25 mouse cellular contexts compared by ENCODE assay signal in the genomic region with DNA sequence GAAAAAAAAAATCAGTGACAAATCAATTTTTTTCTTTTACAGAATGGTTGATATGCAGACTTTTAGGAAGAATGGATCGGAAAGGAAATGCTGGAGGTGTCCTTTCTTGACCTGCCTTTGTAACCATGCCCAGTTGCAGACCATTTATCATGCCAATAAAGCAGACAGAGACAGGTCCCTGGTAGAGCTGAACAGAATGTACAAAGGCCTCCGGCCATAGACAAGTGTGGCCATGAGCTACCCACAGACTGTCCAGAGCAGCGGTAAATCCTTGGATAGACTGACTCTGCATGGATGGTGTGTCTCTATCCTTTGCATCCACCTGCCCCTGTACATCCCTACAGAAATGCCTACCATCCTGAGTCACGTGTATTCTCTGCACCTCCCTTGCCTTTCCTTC.
DNase-seq lines count a peak whose midpoint lies in the region; ATAC-seq lines count a peak whose summit lies in the region.
"Had no signal": no experiment of that assay in that cellular context is flagged by ENCODE, and none has a peak within 500 bp of the region (broad histone marks: within the 10 kb centered on the region; RNA-seq: fewer than 3 reads in every experiment).

No protein-coding gene starts in this region.

- H3K9me3 ChIP-seq in midbrain, embryonic 11.5 days (ENCODE audit: control insufficient read depth, low read length) = no peaks in the 10 kb centered on the region
- no peaks in the 10 kb centered on the region for H3K9me3 ChIP-seq in midbrain, embryonic 10.5 days (replicated peaks)
- H3K9me3 ChIP-seq: embryonic facial prominence, embryonic 12.5 days; embryonic facial prominence, embryonic 15.5 days; heart, embryonic 13.5 days; hindbrain, embryonic 10.5 days; hindbrain, embryonic 13.5 days; intestine, embryonic 15.5 days had no signal

- no peaks in the 10 kb centered on the region for H3K36me3 ChIP-seq in midbrain, embryonic 11.5 days (ENCODE audit: control insufficient read depth, insufficient read depth, low read length)
- no peaks in the 10 kb centered on the region for H3K36me3 ChIP-seq in midbrain, embryonic 10.5 days
- H3K36me3 ChIP-seq: embryonic facial prominence, embryonic 12.5 days; embryonic facial prominence, embryonic 15.5 days; heart, embryonic 13.5 days; hindbrain, embryonic 10.5 days; hindbrain, embryonic 13.5 days; intestine, embryonic 15.5 days had no signal

- no peak overlapping the region for H3K4me3 ChIP-seq in midbrain, embryonic 11.5 days (ENCODE audit: low read depth, low read length)
- H3K4me3 ChIP-seq in midbrain, embryonic 10.5 days = no peak overlapping the region
- H3K4me3 ChIP-seq: embryonic facial prominence, embryonic 12.5 days; embryonic facial prominence, embryonic 15.5 days; gastrocnemius, adult 2 months; heart, embryonic 13.5 days; hindbrain, embryonic 10.5 days; hindbrain, embryonic 13.5 days; intestine, embryonic 15.5 days had no signal

- no peaks in the 10 kb centered on the region for H3K27me3 ChIP-seq in midbrain, embryonic 11.5 days (ENCODE audit: control insufficient read depth, insufficient read depth, low read length)
- H3K27me3 ChIP-seq in midbrain, embryonic 10.5 days (ENCODE audit: low read depth, poor library complexity, severe bottlenecking) = no peaks in the 10 kb centered on the region
- H3K27me3 ChIP-seq: embryonic facial prominence, embryonic 12.5 days; embryonic facial prominence, embryonic 15.5 days; heart, embryonic 13.5 days; hindbrain, embryonic 13.5 days; intestine, embryonic 15.5 days had no signal

- no peaks in the 10 kb centered on the region; the same call in 1 of the 2 replicates for H3K4me1 ChIP-seq in midbrain, embryonic 11.5 days (ENCODE audit: control insufficient read depth, insufficient read depth, low read length)
- peaks cover 19% of the 10 kb centered on the region for H3K4me1 ChIP-seq in midbrain, embryonic 10.5 days
- H3K4me1 ChIP-seq: intestine, embryonic 15.5 days had no signal

- H3K9ac ChIP-seq in midbrain, embryonic 11.5 days (ENCODE audit: low read length) = no peak overlapping the region
- H3K9ac ChIP-seq: embryonic facial prominence, embryonic 12.5 days; embryonic facial prominence, embryonic 15.5 days; forebrain, postnatal 0 days; heart, embryonic 13.5 days; hindbrain, embryonic 13.5 days; intestine, embryonic 15.5 days had no signal

- DNase-seq in adrenal gland, adult 8-10 months = peak; percentile 21
- DNase-seq in adrenal gland, postnatal 4 days (ENCODE audit: low spot score in 2 of 2) = no peak
- DNase-seq in midbrain, embryonic 11.5 days (ENCODE audit: low spot score, missing footprints) = peak; percentile 37
- DNase-seq in midbrain, embryonic 10.5 days (ENCODE audit: low spot score) = no peak
- DNase-seq in adrenal gland, postnatal 36 days = peak; percentile 20 to 29
- no peak for DNase-seq in lung, postnatal 4 days
- DNase-seq: cerebellum, adult 11 months; cerebellum, adult 2 months; cerebellum, adult 9-11 months; cerebellum, postnatal 25 days; forebrain, postnatal 0 days; gastrocnemius, adult 2 months; gastrocnemius, postnatal 14 days; heart, adult 11 months; heart, postnatal 36 days; kidney, adult 11 months had no signal

- H3K27ac ChIP-seq in midbrain, embryonic 11.5 days (ENCODE audit: low read depth, low read length) = no peak overlapping the region
- no peak overlapping the region for H3K27ac ChIP-seq in midbrain, embryonic 10.5 days (replicated peaks)
- H3K27ac ChIP-seq: embryonic facial prominence, embryonic 12.5 days; embryonic facial prominence, embryonic 15.5 days; gastrocnemius, adult 2 months; heart, embryonic 13.5 days; hindbrain, embryonic 10.5 days; hindbrain, embryonic 13.5 days; intestine, embryonic 15.5 days had no signal

- 87% methylated on average over 4 of the region's 4 CpGs for WGBS in midbrain, embryonic 11.5 days
- WGBS in midbrain, embryonic 10.5 days = 92% methylated on average over 4 of the region's 4 CpGs

- ATAC-seq in midbrain, embryonic 11.5 days (ENCODE audit: low FRiP score) = no peak
- ATAC-seq: CD4-positive, CD25-positive, alpha-beta regulatory T cell, adult 4 months; forebrain, embryonic 14.5 days; forebrain, postnatal 0 days; hindbrain, embryonic 16.5 days; intestine, embryonic 15.5 days had no signal

- no peak overlapping the region for H3K4me2 ChIP-seq in midbrain, embryonic 11.5 days
- H3K4me2 ChIP-seq: embryonic facial prominence, embryonic 12.5 days; embryonic facial prominence, embryonic 15.5 days; heart, embryonic 13.5 days; hindbrain, embryonic 13.5 days; intestine, embryonic 15.5 days had no signal

Comparison
In these comparisons a context has a peak if more than half of its experiments do, and no peak if none do; other contexts are left out.
1. DNase-seq: peak in adrenal gland, adult 8-10 months (single experiment), midbrain, embryonic 11.5 days (single experiment) and adrenal gland, postnatal 36 days (2 of 2); none in adrenal gland, postnatal 4 days (0 of 2), midbrain, embryonic 10.5 days (single experiment) and lung, postnatal 4 days (0 of 2).